Mouse (Mus musculus) spleen, adult 12 weeks (tissue): ENCODE data around the gene Iqschfp.
"Not testable (repeated sequence)": the region's sequence is repeated elsewhere in the genome, so short reads cannot be mapped to it uniquely, and the experiment has no call there.

ENCODE experiments used
- DNase-seq: peaks from one replicate; pipeline ENCODE4 v3.0.0; 2022; ENCODE audit warnings: low spot score

Iqschfp gene

GRCm38 (mm10) chr3:68077406-68077805 is 185.4 kb downstream of the Iqschfp start:
- no peak for DNase-seq

- no peak for DNase-seq
Observed at GRCm38 (mm10) chr3:68085024-68085423, 193.0 kb downstream of the Iqschfp start.

- no peak for DNase-seq
Observed at GRCm38 (mm10) chr3:68092108-68092507, 200.1 kb downstream of the Iqschfp start.

GRCm38 (mm10) chr3:68096724-68097431 is 204.8 kb downstream of the Iqschfp start:
- DNase-seq = no peak

GRCm38 (mm10) chr3:68099561-68099960 is 207.5 kb downstream of the Iqschfp start:
- not testable (repeated sequence) for DNase-seq

- DNase-seq = no peak
Observed at GRCm38 (mm10) chr3:68101343-68101742, 209.3 kb downstream of the Iqschfp start.

GRCm38 (mm10) chr3:68105081-68105685 is 213.2 kb downstream of the Iqschfp start:
- no peak for DNase-seq

GRCm38 (mm10) chr3:68121338-68121737 is 229.3 kb downstream of the Iqschfp start:
- DNase-seq = no peak

- no peak for DNase-seq
Observed at GRCm38 (mm10) chr3:68126284-68126856, 234.3 kb downstream of the Iqschfp start.

- DNase-seq = no peak
Observed at GRCm38 (mm10) chr3:68130386-68130785, 238.4 kb downstream of the Iqschfp start.

- no peak for DNase-seq
Observed at GRCm38 (mm10) chr3:68138833-68139627, 247.0 kb downstream of the Iqschfp start.

- no peak for DNase-seq
Observed at GRCm38 (mm10) chr3:68150688-68151087, 258.7 kb downstream of the Iqschfp start.

GRCm38 (mm10) chr3:68160175-68160574 is 268.1 kb downstream of the Iqschfp start:
- no peak for DNase-seq

- DNase-seq = no peak
Observed at GRCm38 (mm10) chr3:68160760-68161159, 268.7 kb downstream of the Iqschfp start.

- no peak for DNase-seq
Observed at GRCm38 (mm10) chr3:68178248-68178647, 286.2 kb downstream of the Iqschfp start.

- no peak for DNase-seq
Observed at GRCm38 (mm10) chr3:68187471-68187870, 295.4 kb downstream of the Iqschfp start.

- DNase-seq = no peak
Observed at GRCm38 (mm10) chr3:68189100-68189499, 297.1 kb downstream of the Iqschfp start.

GRCm38 (mm10) chr3:68196933-68197332 is 304.9 kb downstream of the Iqschfp start:
- no peak for DNase-seq

GRCm38 (mm10) chr3:68201214-68201613 is 309.2 kb downstream of the Iqschfp start:
- no peak for DNase-seq

GRCm38 (mm10) chr3:68202162-68202902 is 310.3 kb downstream of the Iqschfp start:
- no peak for DNase-seq

- DNase-seq = no peak
Observed at GRCm38 (mm10) chr3:68203934-68204467, 312.0 kb downstream of the Iqschfp start.

GRCm38 (mm10) chr3:68210422-68210821 is 318.4 kb downstream of the Iqschfp start:
- DNase-seq = no peak
